Mouse (Mus musculus) embryonic fibroblast, embryonic 13.5 days (primary cell): Measurements from ENCODE around the gene Lig4.

Experiments
- CTCF ChIP-seq: IDR thresholded peaks from 2 replicates; pipeline ENCODE4 v1.5.1; 2011; ENCODE audit warnings: mild to moderate bottlenecking, control low read depth, low read length, moderate library complexity, borderline replicate concordance; ENCODE audit not compliant: insufficient read depth
- POLR2A ChIP-seq: IDR thresholded peaks from 2 replicates; pipeline ENCODE4 v1.6.1; 2011; ENCODE audit warnings: low read depth, mild to moderate bottlenecking, control low read depth, low read length, moderate library complexity

DNA sequence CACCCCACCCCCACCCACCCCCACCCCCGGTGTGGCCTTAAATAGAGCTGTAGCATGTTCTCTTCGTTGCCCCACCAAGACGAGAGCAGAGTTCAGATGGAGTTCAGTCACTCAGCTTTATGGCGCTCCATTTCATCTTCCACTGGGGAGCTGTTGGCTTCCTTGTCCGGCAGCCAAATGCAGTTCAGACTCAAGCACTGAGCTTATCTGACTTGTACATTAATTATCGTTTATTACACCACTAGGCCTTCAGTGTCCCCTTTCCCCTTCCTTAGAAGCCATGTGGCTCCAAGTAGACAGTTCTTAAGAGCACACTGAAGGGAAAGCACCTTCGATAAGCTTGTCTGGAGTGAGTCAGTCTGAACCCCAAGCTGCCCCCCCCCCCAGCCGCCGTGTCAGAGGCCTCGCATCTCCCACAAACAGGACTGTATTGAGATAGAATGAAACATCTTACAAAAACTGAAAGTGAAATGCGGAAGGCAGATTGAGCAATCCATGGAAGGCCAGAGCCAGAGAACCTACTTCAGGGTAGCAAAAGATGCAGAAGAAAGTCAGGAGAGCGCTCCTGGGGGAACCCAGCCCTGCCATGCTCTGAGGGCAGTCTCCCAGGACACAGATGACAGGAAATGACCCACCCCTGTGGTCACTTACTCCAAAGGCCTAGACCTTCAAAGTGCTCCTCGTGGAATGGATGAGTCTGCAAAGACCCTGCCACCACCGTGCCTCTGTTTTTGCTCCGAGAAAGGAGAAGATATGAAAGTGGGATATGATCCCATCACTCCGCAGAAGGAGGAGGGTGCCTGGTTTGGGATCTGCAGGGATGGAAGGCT is 28.9 kb upstream of the Lig4 start, which contains the start of gene Tnfsf13b:
- TF ChIP-seq CTCF: no peak
- no peak for TF ChIP-seq POLR2A
